Mouse (Mus musculus): Measurements from ENCODE around the gene Ap4b1. TPM values are rescaled to one million over a fixed set of nuclear protein-coding genes. Genes with fewer than 3 reads are reported as not detected.

Gene Ap4b1
- polyA plus RNA-seq, 1 experiment from 2014 or later: 18.5 TPM

DNA sequence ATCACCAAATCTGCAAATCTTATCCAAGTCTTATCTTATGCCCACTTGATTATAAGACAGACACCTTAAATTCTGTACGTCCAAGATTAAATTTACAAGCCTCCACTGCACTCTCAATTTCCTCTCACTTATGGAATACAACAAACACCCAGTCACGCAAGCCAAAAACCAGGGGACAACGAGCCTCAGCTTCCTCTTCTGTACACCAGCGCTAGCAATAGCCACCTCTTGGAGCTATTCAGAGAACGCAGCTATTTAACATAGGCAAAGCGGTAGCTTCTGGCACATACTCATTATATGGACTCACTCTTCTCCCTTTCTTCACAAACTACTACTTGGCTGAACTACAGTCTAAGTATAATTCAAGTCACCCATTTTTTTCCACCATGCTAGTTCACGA is 30.1 kb upstream of the Ap4b1 start:
- Histone ChIP-seq H3K4me2 (replicated peaks; ENCODE audit: low read depth, low read length) (no peak overlapping the region), H3K36me3 (ENCODE audit: control insufficient read depth, insufficient read depth, low read length) (peaks cover 13% of the 10 kb centered on the region), H3K9me3 (ENCODE audit: control insufficient read depth, low read depth, low read length) (no peaks in the 10 kb centered on the region), H3K4me1 (ENCODE audit: control insufficient read depth, insufficient read depth, low read length) (0 out of 2 replicates have a peak, but pooled peaks cover 7% of the 10 kb centered on the region), H3K27me3 (ENCODE audit: control insufficient read depth, insufficient read depth, low read length) (no peaks in the 10 kb centered on the region), H3K9ac (replicated peaks; ENCODE audit: low read depth, low read length) (no peak overlapping the region), H3K4me3 (ENCODE audit: low read depth, low read length) (no peak overlapping the region), H3K27ac (ENCODE audit: low read length) (no peak overlapping the region)
- ATAC-seq (ENCODE audit: insufficient number of reproducible peaks, insufficient read depth, low FRiP score, low read depth): no peak
- WGBS: 87% methylated on average over 7 of the region's 7 CpGs

DNA sequence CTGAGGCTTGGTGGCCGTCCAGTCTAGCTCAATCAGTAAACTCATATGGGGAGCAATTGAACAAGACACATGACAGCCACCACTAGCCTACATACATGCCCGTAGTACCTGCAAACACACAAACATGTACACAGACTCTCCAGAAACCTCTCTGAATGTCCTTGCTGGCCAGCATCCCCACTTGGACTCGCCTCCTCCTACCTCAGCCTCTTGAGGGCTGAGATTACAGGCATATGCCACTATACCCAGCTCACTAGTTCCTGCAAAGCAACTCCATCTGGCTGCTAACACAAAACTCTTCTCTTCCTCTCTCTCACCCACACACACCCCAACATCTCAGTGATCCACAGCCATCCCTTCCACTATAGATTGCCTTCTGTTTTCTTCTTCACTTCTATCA is 29.0 kb upstream of the Ap4b1 start:
- peaks cover 9% of the 10 kb centered on the region for H3K36me3 ChIP-seq (ENCODE audit: control insufficient read depth, insufficient read depth, low read length)
- no peak overlapping the region for H3K4me2 ChIP-seq (replicated peaks; ENCODE audit: low read depth, low read length)
- ATAC-seq (ENCODE audit: insufficient number of reproducible peaks, insufficient read depth, low FRiP score, low read depth): no peak
- no peaks in the 10 kb centered on the region for H3K27me3 ChIP-seq (ENCODE audit: control insufficient read depth, insufficient read depth, low read length)
- no peak overlapping the region for H3K4me3 ChIP-seq (ENCODE audit: low read depth, low read length)
- 0 out of 2 replicates have a peak, but pooled peaks cover 7% of the 10 kb centered on the region for H3K4me1 ChIP-seq (ENCODE audit: control insufficient read depth, insufficient read depth, low read length)
- no peak overlapping the region for H3K27ac ChIP-seq (ENCODE audit: low read length)
- WGBS: 86% methylated on average over 3 of the region's 3 CpGs
- H3K9me3 ChIP-seq (ENCODE audit: control insufficient read depth, low read depth, low read length): no peaks in the 10 kb centered on the region
- no peak overlapping the region for H3K9ac ChIP-seq (replicated peaks; ENCODE audit: low read depth, low read length)

DNA sequence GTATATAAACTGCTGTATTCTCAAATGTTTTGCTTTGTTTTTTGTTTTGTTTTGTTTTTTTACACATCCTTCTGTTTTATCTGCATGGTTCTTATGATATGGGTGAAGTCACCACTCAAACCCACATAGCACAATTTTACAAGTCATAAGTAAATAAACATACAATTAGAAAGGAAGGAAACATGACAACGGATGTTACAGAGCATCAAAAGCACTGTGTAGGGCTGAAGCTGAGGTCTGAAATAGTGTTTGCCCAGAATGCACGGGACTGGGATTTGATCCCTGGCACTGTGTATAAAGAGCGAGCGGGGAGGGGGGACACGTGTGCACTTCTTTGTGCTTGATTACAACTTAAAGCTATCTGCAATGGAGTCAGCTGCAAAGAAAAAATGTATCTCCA is 28.5 kb upstream of the Ap4b1 start:
- Histone ChIP-seq H3K9me3 (ENCODE audit: control insufficient read depth, low read depth, low read length) (no peaks in the 10 kb centered on the region), H3K4me2 (replicated peaks; ENCODE audit: low read depth, low read length) (no peak overlapping the region), H3K36me3 (ENCODE audit: control insufficient read depth, insufficient read depth, low read length) (peaks cover 9% of the 10 kb centered on the region), H3K27me3 (ENCODE audit: control insufficient read depth, insufficient read depth, low read length) (no peaks in the 10 kb centered on the region), H3K4me3 (ENCODE audit: low read depth, low read length) (no peak overlapping the region), H3K9ac (replicated peaks; ENCODE audit: low read depth, low read length) (no peak overlapping the region), H3K27ac (ENCODE audit: low read length) (no peak overlapping the region), H3K4me1 (ENCODE audit: control insufficient read depth, insufficient read depth, low read length) (0 out of 2 replicates have a peak, but pooled peaks cover 7% of the 10 kb centered on the region)
- 78% methylated on average over 5 of the region's 5 CpGs for WGBS
- ATAC-seq (ENCODE audit: insufficient number of reproducible peaks, insufficient read depth, low FRiP score, low read depth): no peak

DNA sequence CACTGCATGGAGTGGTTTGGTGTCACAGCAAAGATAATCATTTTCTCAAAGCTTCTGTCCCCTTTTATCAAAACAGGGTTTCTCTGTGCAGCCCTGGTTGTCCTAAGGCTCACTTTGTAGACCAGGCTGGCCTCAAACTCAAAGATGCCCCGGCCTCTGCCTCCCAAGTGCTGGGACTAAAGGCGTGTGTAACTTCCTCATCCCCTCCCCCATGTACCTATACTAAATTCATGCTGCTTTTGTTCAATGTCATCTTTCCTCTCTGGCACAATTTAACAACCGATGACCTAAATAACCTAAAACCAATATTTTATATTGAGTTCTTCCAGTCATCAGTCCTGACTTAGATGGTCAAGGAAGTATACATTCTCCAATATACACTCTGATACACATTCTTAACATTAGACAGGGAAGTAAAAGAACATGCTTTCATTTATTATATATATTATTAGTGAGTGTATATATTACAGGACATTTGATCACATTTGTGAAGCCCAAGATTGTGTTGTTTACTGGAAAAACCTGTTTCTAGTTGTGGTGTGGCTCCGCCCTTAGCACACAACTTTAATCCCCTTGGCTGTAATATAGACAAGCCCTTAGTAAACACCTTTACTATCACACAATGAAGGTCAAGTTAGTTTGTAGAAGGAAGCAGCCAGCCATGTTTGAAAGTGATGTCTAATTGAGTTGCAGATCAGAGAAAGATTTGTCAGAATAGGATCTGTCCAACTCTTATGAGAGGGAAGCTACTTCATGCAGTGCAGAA is 26.3 kb upstream of the Ap4b1 start:
- Histone ChIP-seq H3K27me3 (ENCODE audit: control insufficient read depth, insufficient read depth, low read length) (no peaks in the 10 kb centered on the region), H3K9ac (replicated peaks; ENCODE audit: low read depth, low read length) (no peak overlapping the region), H3K36me3 (ENCODE audit: control insufficient read depth, insufficient read depth, low read length) (no peaks in the 10 kb centered on the region), H3K9me3 (ENCODE audit: control insufficient read depth, low read depth, low read length) (no peaks in the 10 kb centered on the region), H3K4me1 (ENCODE audit: control insufficient read depth, insufficient read depth, low read length) (0 out of 2 replicates have a peak, but pooled peaks cover 7% of the 10 kb centered on the region), H3K27ac (ENCODE audit: low read length) (0 out of 2 replicates have a peak overlapping the region, but pooled peaks have one; percentile 29), H3K4me3 (ENCODE audit: low read depth, low read length) (no peak overlapping the region), H3K4me2 (replicated peaks; ENCODE audit: low read depth, low read length) (no peak overlapping the region)
- WGBS: 65% methylated on average over 4 of the region's 4 CpGs
- ATAC-seq (ENCODE audit: insufficient number of reproducible peaks, insufficient read depth, low FRiP score, low read depth): no peak

DNA sequence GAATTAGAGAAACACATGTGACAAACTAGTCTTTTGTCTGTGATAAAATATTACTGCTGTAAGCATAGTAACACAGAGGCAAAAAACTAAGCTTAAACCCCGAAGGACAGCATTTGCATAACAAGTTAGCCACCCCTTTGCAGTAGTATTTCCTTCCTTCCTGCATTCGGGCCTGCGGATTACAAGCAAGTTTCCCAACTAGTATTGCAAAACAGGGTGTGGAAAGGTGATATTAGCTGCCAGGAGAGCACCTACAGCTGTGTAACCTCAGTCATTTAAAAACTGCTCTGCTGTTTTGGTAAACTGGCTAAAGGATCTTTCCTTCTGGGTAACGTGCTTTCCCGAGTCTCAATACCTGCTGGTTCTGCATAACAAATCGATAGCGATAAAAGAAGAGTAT is 22.1 kb upstream of the Ap4b1 start:
- H3K4me3 ChIP-seq (ENCODE audit: low read depth, low read length): no peak overlapping the region
- no peaks in the 10 kb centered on the region for H3K36me3 ChIP-seq (ENCODE audit: control insufficient read depth, insufficient read depth, low read length)
- no peak for ATAC-seq (ENCODE audit: insufficient number of reproducible peaks, insufficient read depth, low FRiP score, low read depth)
- H3K9ac ChIP-seq (replicated peaks; ENCODE audit: low read depth, low read length): no peak overlapping the region
- H3K27me3 ChIP-seq (ENCODE audit: control insufficient read depth, insufficient read depth, low read length): no peaks in the 10 kb centered on the region
- H3K4me2 ChIP-seq (replicated peaks; ENCODE audit: low read depth, low read length): no peak overlapping the region
- WGBS: 70% methylated on average over 7 of the region's 7 CpGs
- no peak overlapping the region for H3K27ac ChIP-seq (ENCODE audit: low read length)
- H3K4me1 ChIP-seq (ENCODE audit: control insufficient read depth, insufficient read depth, low read length): peaks cover 17% of the 10 kb centered on the region; the same call in 1 of the 2 replicates
- no peaks in the 10 kb centered on the region for H3K9me3 ChIP-seq (ENCODE audit: control insufficient read depth, low read depth, low read length)

DNA sequence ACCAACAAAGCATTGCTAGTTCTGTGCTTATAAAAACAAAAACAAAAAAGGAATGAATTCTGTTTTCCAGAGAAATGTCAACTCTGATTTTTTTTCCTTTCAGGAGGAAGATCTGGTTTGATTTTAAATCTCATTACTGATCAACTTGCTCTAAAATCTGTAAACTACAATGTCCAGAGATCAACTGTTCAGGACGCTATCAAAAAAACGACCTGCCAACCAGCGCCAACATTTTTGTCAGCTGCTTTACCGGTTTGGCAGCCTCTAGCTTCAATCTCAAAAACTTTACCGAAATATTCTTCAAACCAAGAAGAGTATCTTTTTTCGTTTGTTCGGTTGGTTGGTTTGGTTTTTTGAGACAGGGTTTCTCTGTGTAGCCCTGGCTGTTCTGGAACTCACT is 20.2 kb upstream of the Ap4b1 start:
- Histone ChIP-seq H3K4me3 (ENCODE audit: low read depth, low read length) (peak overlapping the region; percentile 94; the same call in 1 of the 2 replicates), H3K27ac (ENCODE audit: low read length) (no peak overlapping the region), H3K9me3 (ENCODE audit: control insufficient read depth, low read depth, low read length) (no peaks in the 10 kb centered on the region), H3K27me3 (ENCODE audit: control insufficient read depth, insufficient read depth, low read length) (no peaks in the 10 kb centered on the region), H3K4me1 (ENCODE audit: control insufficient read depth, insufficient read depth, low read length) (peaks cover 13% of the 10 kb centered on the region; the same call in 1 of the 2 replicates), H3K36me3 (ENCODE audit: control insufficient read depth, insufficient read depth, low read length) (no peaks in the 10 kb centered on the region), H3K4me2 (replicated peaks; ENCODE audit: low read depth, low read length) (peak overlapping the region; percentile 88), H3K9ac (replicated peaks; ENCODE audit: low read depth, low read length) (no peak overlapping the region)
- WGBS: 70% methylated on average over 7 of the region's 7 CpGs
- ATAC-seq (ENCODE audit: insufficient number of reproducible peaks, insufficient read depth, low FRiP score, low read depth): no peak

DNA sequence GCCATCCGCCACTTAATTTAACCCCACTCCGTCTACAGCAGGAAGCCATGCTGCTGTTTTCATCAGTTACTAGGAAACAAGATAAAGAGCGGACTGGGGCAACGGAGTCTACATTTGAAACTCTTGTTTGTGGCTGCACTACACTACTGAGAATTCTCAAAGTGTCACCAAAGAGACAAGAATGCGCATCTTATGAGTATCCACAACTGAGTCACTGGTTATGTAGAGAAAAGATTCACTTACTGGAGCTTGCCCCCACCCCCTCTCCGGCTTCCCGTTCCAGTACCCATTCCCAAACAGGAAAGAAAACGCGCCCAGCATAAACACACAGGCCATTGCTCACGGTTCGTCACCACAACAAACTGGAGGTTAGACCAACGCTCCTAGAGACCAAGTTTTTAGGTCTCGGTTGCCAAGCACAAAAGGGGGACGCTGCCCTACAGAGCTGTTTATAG is 19.4 kb upstream of the Ap4b1 start:
- no peaks in the 10 kb centered on the region for H3K36me3 ChIP-seq (ENCODE audit: control insufficient read depth, insufficient read depth, low read length)
- no peaks in the 10 kb centered on the region for H3K27me3 ChIP-seq (ENCODE audit: control insufficient read depth, insufficient read depth, low read length)
- peak overlapping the region; percentile 98 for H3K9ac ChIP-seq (replicated peaks; ENCODE audit: low read depth, low read length)
- ATAC-seq (ENCODE audit: insufficient number of reproducible peaks, insufficient read depth, low FRiP score, low read depth): no peak
- peak overlapping the region; percentile 82; the same call in 1 of the 2 replicates for H3K27ac ChIP-seq (ENCODE audit: low read length)
- peak overlapping the region; percentile 94 for H3K4me3 ChIP-seq (ENCODE audit: low read depth, low read length)
- H3K4me1 ChIP-seq (ENCODE audit: control insufficient read depth, insufficient read depth, low read length): peaks cover 13% of the 10 kb centered on the region; the same call in 1 of the 2 replicates
- H3K4me2 ChIP-seq (replicated peaks; ENCODE audit: low read depth, low read length): peak overlapping the region; percentile 88
- WGBS: 3% methylated on average over 14 of the region's 14 CpGs
- H3K9me3 ChIP-seq (ENCODE audit: control insufficient read depth, low read depth, low read length): no peaks in the 10 kb centered on the region

DNA sequence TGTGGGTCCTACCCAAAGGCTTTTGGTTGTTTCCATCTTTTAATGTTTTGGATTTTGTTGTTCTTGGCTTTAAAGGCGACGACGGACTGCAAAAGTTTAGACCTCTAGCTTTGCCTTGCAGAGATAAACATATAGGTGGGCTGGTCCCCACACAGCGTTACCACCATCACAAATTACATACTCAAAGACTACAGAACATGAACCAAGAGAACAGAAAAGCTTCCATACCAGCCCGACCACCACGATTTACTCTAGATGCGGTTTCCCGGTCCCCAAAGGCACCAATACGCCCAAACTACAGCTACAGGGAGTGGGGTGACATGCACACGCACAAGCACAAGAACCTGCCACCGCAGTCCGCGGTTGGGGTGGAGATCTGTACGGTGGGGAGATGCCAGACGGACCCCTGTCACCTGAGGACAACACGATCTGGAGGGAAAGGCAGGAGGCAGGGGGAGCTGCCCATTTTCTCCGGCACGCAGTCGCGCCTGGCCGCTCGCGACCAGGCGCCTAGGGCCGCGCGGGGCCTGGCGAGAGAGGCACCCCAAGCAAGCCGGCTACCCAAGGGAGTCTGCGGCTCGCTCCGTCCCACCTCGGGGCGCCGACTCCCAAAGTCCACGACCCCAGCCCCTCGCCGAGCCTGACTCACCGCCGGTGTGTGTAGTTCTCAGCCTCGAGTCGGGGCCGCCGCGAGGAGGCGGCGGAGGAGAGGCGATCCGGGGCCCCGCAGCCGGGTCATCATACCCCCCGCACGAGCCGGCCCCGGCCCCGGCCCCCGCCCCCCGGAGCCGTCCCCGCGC is 18.8 kb upstream of the Ap4b1 start:
- Histone ChIP-seq H3K36me3 (ENCODE audit: control insufficient read depth, insufficient read depth, low read length) (no peaks in the 10 kb centered on the region), H3K27me3 (ENCODE audit: control insufficient read depth, insufficient read depth, low read length) (no peaks in the 10 kb centered on the region), H3K4me1 (ENCODE audit: control insufficient read depth, insufficient read depth, low read length) (peaks cover 13% of the 10 kb centered on the region; the same call in 1 of the 2 replicates), H3K4me2 (replicated peaks; ENCODE audit: low read depth, low read length) (peak overlapping the region; percentile 88), H3K4me3 (ENCODE audit: low read depth, low read length) (peak overlapping the region; percentile 94), H3K9ac (replicated peaks; ENCODE audit: low read depth, low read length) (peak overlapping the region; percentile 98), H3K27ac (ENCODE audit: low read length) (peak overlapping the region; percentile 82), H3K9me3 (ENCODE audit: control insufficient read depth, low read depth, low read length) (no peaks in the 10 kb centered on the region)
- ATAC-seq (ENCODE audit: insufficient number of reproducible peaks, insufficient read depth, low FRiP score, low read depth): peak; percentile 76
- WGBS: 1% methylated on average over 58 of the region's 61 CpGs

Data from stomach, embryonic 14.5 days (tissue).